Mouse (Mus musculus) liver, adult 2 months (tissue): ENCODE measurements around the gene Hpf1.

ENCODE experiments used
- CTCF ChIP-seq: fragments of 200-500 bp; IDR thresholded peaks from 2 replicates; pipeline ENCODE4 v1.5.1; 2011; ENCODE audit warnings: low read depth, low read length, control low read depth
- POLR2A ChIP-seq: fragments of 200-500 bp; IDR thresholded peaks from 2 replicates; pipeline ENCODE4 v1.6.1; 2011; ENCODE audit warnings: low read length, control low read depth; ENCODE audit not compliant: insufficient read depth; ENCODE audit errors: extremely low read depth

GRCm38 (mm10) chr8:60891757-60892156 lies 1.5 kb downstream of the Hpf1 start:
- TF ChIP-seq CTCF (no peak), POLR2A (no peak)
